Mouse (Mus musculus): ENCODE results near the gene Rere. TPM values are rescaled to one million over a fixed set of nuclear protein-coding genes. Genes with fewer than 3 reads are reported as not detected.
A peak's percentile ranks its signal among the peaks of the same experiment; 100 is the strongest.
"Not testable (repeated sequence)": the region's sequence is repeated elsewhere in the genome, so short reads cannot be mapped to it uniquely, and the experiment has no call there.

The Rere gene
- polyA plus RNA-seq, 1 experiment from 2014 or later = 23.7 TPM

DNA sequence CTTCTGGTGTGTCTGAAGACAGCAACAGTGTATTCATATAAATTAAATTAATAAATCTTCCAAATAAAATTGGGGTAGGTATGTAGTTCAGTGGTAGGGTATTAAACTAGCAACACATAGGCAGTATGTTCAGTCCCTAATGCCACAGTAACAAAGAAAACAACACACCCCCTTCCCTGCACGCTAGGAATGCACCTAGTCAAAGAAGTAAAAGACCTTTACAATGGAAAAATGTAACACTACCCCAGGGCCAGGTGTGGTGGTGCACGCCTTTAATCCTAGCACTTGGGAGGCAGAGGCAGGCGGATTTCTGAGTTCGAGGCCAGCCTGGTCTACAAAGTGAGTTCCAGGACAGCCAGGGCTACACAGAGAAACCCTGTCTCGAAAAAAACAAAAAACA, 201.6 kb downstream of the Rere start:
- WGBS = 87% methylated on average over 5 of the region's 5 CpGs

DNA sequence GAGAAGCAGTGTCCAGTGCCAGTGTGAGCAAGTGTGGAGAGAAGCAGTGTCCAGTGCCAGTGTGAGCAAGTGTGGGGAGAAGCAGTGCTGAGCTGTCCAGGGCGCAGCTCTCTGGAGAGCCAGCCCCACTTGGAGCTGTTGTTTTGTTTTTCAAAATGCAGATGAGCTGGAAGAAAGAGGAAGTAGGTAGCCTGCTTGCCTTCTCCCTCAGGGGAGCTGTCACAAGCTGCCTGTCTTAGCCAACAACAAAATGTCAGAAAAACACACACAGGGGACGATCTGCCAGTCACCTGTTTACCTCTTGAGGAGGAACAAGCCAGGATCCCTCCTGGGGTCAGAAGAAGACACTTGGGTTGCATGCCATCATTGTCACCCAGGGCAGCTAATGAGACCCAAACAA, 204.7 kb downstream of the Rere start:
- no peaks in the 10 kb centered on the region for H3K36me3 ChIP-seq
- H3K4me2 ChIP-seq = no peak overlapping the region
- WGBS = 54% methylated on average over 2 of the region's 2 CpGs
- H3K4me1 ChIP-seq = peaks cover 31% of the 10 kb centered on the region
- ATAC-seq (ENCODE audit: insufficient read depth, low FRiP score, low read depth) = no peak
- no peaks in the 10 kb centered on the region for H3K9me3 ChIP-seq
- no peaks in the 10 kb centered on the region for H3K27me3 ChIP-seq (replicated peaks)
- no peak overlapping the region for H3K9ac ChIP-seq
- peak overlapping the region; percentile 86; the same call in 1 of the 2 replicates for H3K27ac ChIP-seq
- no peak overlapping the region for H3K4me3 ChIP-seq (replicated peaks)

More for the DNA sequence above, 201.6 kb downstream of the Rere start:
- H3K36me3 ChIP-seq; H3K4me2 ChIP-seq; H3K9ac ChIP-seq; ATAC-seq (ENCODE audit: insufficient read depth, low FRiP score, low read depth); H3K4me3 ChIP-seq (replicated peaks); H3K27me3 ChIP-seq (replicated peaks); H3K27ac ChIP-seq; H3K9me3 ChIP-seq: not testable (repeated sequence)
- H3K4me1 ChIP-seq = peaks cover 19% of the 10 kb centered on the region

DNA sequence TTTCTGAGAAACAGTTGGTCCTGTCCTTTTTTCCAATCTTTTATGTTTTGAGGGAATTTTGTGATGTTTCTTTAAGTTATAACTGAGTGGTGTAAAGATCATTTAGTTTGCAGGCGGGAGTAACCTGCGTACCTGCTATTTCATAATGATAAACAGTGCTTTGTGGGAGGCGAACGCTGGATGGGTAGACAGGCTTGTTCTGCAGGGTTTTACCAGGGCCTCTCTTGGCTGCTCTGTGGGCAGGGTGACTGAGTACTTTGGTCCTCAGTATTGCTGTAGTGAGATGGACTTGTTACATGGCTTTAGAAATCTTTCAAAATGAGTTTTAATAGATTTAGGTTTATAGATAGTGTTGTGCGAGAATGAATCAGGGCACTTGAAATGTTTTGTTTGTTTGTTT, 205.7 kb downstream of the Rere start:
- no peak for ATAC-seq (ENCODE audit: insufficient read depth, low FRiP score, low read depth)
- Histone ChIP-seq H3K9me3 (no peaks in the 10 kb centered on the region), H3K27me3 (replicated peaks) (no peaks in the 10 kb centered on the region), H3K36me3 (no peaks in the 10 kb centered on the region), H3K4me2 (no peak overlapping the region), H3K27ac (peak overlapping the region; percentile 86; the same call in 1 of the 2 replicates), H3K9ac (no peak overlapping the region), H3K4me1 (peaks cover 31% of the 10 kb centered on the region), H3K4me3 (replicated peaks) (no peak overlapping the region)
- 35% methylated on average over 5 of the region's 5 CpGs for WGBS

DNA sequence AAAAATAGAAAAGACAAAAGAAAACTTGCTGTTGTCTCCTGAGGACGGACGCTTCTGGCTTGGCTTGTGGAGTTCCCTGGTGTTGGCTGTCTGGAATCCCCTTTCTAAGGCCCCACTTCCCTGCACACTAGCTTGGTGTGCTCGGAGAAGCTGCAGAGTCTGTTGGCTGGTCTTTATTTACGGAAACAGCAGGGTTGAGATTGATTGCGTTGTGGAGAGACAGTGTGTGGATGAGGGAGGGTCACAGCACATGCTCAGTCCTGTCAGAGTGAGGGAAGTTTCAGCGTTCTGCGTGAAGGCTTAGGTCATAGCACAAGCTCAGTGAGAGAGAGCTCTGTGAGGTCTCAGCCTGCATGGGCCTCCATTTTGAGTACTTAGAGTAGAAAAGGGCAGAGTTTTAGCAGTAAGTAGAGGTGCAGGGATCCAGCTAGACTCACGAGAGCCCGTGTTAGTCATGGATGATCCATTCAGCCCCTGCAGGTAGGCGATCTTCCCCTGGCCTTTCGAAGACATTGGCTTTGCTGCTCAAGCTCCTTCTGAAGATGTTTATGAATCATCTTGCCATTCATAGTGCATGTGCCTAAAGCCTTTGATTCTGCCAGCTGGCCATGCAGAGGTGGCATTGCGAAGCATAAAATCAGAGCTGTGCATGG, 206.8 kb downstream of the Rere start:
- H3K27ac ChIP-seq = peak overlapping the region; percentile 86
- peak overlapping the region; percentile 58 for H3K4me2 ChIP-seq
- no peaks in the 10 kb centered on the region for H3K9me3 ChIP-seq
- ATAC-seq (ENCODE audit: insufficient read depth, low FRiP score, low read depth) = peak; percentile 96
- H3K9ac ChIP-seq = 0 out of 2 replicates have a peak overlapping the region, but pooled peaks have one; percentile 0
- H3K27me3 ChIP-seq (replicated peaks) = no peaks in the 10 kb centered on the region
- H3K4me3 ChIP-seq (replicated peaks) = peak overlapping the region; percentile 36
- peaks cover 31% of the 10 kb centered on the region for H3K4me1 ChIP-seq
- 9% methylated on average over 12 of the region's 12 CpGs for WGBS
- no peaks in the 10 kb centered on the region for H3K36me3 ChIP-seq

DNA sequence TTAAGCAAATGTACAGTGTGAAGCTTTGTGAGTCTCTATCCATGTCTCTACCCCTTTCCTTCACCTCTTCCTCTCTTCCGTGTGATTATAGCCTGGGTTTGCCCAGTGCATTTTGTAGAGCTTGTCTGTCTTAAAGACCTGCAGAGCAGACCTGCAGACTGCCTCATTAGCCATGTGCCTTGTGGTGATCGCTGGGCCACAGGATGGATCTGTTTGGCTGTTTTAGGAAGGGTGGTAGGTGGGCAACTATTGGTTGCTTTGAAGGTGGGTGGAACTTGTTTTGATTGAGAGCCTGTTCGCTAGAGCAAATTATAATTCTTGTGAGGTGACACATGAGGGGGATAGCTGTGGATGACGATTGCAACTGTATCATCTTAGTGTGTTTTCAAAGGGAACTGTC, 207.3 kb downstream of the Rere start:
- Histone ChIP-seq H3K4me2 (peak overlapping the region; percentile 58), H3K27ac (peak overlapping the region; percentile 86), H3K36me3 (no peaks in the 10 kb centered on the region), H3K27me3 (replicated peaks) (no peaks in the 10 kb centered on the region), H3K9ac (no peak overlapping the region), H3K9me3 (no peaks in the 10 kb centered on the region), H3K4me3 (replicated peaks) (peak overlapping the region; percentile 36), H3K4me1 (peaks cover 31% of the 10 kb centered on the region)
- no peak for ATAC-seq (ENCODE audit: insufficient read depth, low FRiP score, low read depth)
- 33% methylated on average over 4 of the region's 4 CpGs for WGBS

DNA sequence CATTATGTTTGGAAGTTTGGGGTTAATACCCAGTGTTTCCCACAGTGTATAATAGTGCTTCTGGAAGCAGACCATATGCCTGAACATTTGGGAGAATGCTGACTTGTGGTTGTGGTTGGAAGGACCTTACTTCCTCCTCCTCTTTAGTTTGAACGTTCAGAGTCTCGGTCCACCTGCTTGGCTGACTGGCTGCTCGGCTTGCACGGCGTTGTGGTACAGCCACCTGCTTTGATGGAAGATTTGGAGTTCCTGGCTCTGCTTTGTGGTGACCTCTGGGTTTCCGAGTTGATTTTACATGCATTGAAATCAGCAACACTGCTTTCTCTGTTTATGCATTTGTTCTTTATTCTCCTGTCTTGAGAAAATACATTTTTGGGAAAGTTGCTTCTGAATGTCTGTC, 208.6 kb downstream of the Rere start:
- Histone ChIP-seq H3K27me3 (replicated peaks) (no peaks in the 10 kb centered on the region), H3K4me1 (peaks cover 31% of the 10 kb centered on the region), H3K4me2 (no peak overlapping the region), H3K36me3 (no peaks in the 10 kb centered on the region), H3K9ac (no peak overlapping the region), H3K9me3 (no peaks in the 10 kb centered on the region), H3K4me3 (replicated peaks) (no peak overlapping the region), H3K27ac (no peak overlapping the region)
- 63% methylated on average over 6 of the region's 6 CpGs for WGBS
- ATAC-seq (ENCODE audit: insufficient read depth, low FRiP score, low read depth) = no peak

DNA sequence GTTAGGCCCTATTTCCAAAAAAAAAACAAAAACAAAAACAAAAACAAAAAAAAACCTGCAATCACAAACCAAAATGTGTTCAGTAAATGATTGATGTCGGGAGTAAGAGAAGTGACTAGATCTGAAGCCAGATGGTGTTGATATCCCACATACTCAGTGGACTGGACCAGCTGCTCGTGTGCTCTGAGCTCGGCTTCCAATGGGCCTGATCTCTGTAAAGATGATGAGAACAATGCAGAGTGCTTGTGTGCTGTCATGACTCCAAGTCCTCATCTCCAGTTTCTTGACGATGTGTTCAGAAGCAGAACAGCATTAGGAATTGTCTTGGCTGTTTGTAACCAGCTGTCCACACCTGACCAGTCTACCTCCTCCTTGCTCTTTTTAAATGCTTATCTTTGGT, 210.3 kb downstream of the Rere start:
- Histone ChIP-seq H3K4me3 (replicated peaks) (no peak overlapping the region), H3K9me3 (no peaks in the 10 kb centered on the region), H3K9ac (no peak overlapping the region), H3K36me3 (no peaks in the 10 kb centered on the region), H3K27ac (no peak overlapping the region), H3K27me3 (replicated peaks) (no peaks in the 10 kb centered on the region), H3K4me1 (peaks cover 24% of the 10 kb centered on the region), H3K4me2 (no peak overlapping the region)
- WGBS = 79% methylated on average over 4 of the region's 4 CpGs
- ATAC-seq (ENCODE audit: insufficient read depth, low FRiP score, low read depth) = no peak

DNA sequence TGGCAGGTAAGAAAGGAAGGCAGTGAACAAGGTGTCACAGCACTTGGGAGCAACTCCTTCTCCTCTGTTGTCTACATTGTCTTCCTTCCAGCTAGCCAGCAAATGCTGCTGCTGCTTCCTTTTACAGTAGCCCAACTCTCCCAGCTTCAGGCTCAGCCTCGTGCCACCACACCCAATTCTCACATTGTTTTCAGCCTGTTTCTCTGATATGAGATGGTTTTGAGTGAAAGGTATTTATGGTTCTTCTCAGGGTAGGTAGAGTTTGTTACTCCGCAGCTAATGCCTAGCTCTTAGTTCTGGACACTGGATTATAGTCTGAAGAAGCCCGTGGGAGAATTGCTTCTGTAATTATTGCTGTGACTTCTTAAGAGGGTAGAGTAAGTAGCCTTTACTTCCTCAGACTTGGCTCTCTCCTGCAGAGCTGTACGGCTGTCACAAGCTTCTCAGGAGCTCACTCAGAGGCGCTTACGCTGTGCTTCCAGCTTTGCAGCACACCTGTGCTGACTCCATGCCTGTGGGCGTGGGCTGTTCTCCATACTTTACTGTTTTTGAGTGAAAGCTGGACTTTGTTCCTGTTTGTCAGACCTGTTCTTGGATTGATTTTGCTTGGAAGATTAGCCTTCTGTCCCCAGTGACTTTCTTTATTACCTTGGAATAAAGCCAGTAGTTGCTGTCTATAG, 212.0 kb downstream of the Rere start:
- no peaks in the 10 kb centered on the region for H3K9me3 ChIP-seq
- H3K9ac ChIP-seq = no peak overlapping the region
- H3K4me3 ChIP-seq (replicated peaks) = no peak overlapping the region
- ATAC-seq (ENCODE audit: insufficient read depth, low FRiP score, low read depth) = peak; percentile 85
- H3K27ac ChIP-seq = peak overlapping the region; percentile 71
- H3K4me1 ChIP-seq = peaks cover 9% of the 10 kb centered on the region
- 65% methylated on average over 7 of the region's 7 CpGs for WGBS
- no peaks in the 10 kb centered on the region for H3K27me3 ChIP-seq (replicated peaks)
- no peak overlapping the region for H3K4me2 ChIP-seq
- H3K36me3 ChIP-seq = no peaks in the 10 kb centered on the region

DNA sequence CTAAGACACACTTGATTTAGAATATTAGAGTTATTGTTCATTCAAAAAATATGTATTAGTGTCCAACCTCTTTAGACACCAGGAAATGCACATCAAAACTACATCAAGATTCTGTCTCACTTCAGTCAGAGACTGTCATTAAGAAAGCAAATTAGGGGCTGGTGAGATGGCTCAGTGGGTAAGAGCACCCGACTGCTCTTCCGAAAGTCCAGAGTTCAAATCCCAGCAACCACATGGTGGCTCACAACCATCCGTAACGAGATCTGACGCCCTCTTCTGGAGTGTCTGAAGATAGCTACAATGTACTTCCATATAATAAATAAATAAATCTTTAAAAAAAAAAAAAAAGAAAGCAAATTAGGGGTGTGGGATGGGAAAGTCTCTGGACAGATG, 212.5 kb downstream of the Rere start:
- not testable (repeated sequence) for ATAC-seq (ENCODE audit: insufficient read depth, low FRiP score, low read depth); H3K9me3 ChIP-seq; H3K4me1 ChIP-seq; H3K9ac ChIP-seq; H3K4me3 ChIP-seq (replicated peaks); H3K36me3 ChIP-seq; H3K27me3 ChIP-seq (replicated peaks); H3K4me2 ChIP-seq
- peak overlapping the region; percentile 71; the same call in 1 of the 2 replicates for H3K27ac ChIP-seq
- WGBS = 85% methylated on average over 5 of the region's 5 CpGs

DNA sequence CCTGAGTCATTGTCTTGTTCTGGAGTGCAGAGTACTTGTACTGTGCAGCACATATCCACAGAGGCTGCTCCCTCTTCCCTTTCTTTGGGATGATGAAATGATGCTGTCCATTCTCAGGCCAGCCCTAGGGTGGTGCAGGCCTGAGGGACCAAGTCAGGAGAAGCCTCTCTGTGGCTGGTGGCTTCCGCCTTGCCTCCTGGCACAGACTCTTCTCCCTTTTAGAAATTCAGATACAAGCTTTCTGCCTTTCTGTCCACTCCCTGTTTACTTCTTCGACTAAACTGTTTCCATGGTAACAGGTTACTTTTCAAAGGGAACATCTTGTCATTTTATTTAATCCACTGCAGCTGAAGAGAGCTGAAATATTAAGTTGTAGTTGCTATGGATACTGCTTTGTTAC, 214.1 kb downstream of the Rere start:
- Histone ChIP-seq H3K27ac (no peak overlapping the region), H3K9ac (no peak overlapping the region), H3K27me3 (replicated peaks) (no peaks in the 10 kb centered on the region), H3K36me3 (no peaks in the 10 kb centered on the region), H3K4me2 (no peak overlapping the region), H3K9me3 (no peaks in the 10 kb centered on the region), H3K4me3 (replicated peaks) (no peak overlapping the region), H3K4me1 (no peaks in the 10 kb centered on the region)
- ATAC-seq (ENCODE audit: insufficient read depth, low FRiP score, low read depth) = no peak
- 68% methylated on average over 2 of the region's 2 CpGs for WGBS

DNA sequence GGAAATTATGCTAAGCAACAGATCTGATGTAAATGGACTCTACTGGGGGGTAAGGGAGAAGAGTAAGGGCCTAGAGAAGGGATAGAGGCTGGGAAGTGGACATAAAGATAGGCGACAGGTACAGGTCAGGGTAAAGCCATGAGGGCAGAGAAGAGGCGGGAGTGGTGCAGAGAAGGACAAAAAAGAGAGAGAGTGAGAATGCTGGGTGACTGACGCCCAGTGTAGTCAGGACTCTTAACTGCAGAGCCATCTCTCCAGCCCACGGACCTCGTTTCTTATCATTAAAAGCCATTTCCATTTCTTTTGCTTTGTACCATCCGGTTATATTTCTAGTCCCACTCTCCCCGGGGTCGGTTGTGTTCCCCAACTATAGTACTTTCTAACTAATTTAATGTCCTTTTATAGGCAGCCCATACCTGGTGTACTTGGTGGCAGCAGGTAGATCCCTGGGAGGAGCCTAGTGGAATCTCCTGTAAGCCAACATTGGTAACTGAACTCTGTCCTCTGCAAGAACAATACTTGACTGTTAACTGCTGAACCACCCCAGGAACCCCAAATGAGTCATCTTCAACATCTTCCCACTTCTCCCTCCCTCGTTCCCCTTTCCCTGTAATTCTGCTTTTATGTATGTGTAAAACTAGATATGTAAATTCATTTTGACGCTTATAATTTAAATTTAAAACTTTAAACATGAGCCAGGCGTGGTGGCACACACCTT, 223.0 kb downstream of the Rere start:
- Histone ChIP-seq H3K9me3 (no peaks in the 10 kb centered on the region), H3K9ac (no peak overlapping the region), H3K36me3 (peaks cover 10% of the 10 kb centered on the region; the same call in 1 of the 2 replicates), H3K4me1 (no peaks in the 10 kb centered on the region), H3K4me2 (no peak overlapping the region), H3K27ac (no peak overlapping the region), H3K27me3 (replicated peaks) (no peaks in the 10 kb centered on the region), H3K4me3 (replicated peaks) (no peak overlapping the region)
- ATAC-seq (ENCODE audit: insufficient read depth, low FRiP score, low read depth) = no peak
- WGBS = 91% methylated on average over 11 of the region's 11 CpGs

All from stomach, embryonic 15.5 days (tissue).